Mouse (Mus musculus) forebrain, embryonic 11.5 days (tissue): Measurements from ENCODE around the gene Vdr. TPM values are rescaled to one million over a fixed set of nuclear protein-coding genes. Genes with fewer than 3 reads are reported as not detected.

Experiments used
- ATAC-seq: fragments of 200-750 bp; cut with Nextera tagmentation; replicated peaks from 2 replicates; pipeline ENCODE4 v1.8.0; 2017; ENCODE audit warnings: moderate TSS enrichment; ENCODE audit not compliant: low FRiP score
- DNase-seq: peaks from one replicate; pipeline ENCODE4 v3.0.0-alpha.2; 2017; ENCODE audit warnings: low spot score
- H3K27ac ChIP-seq: fragments of 300-500 bp; sonication (generic); 2 replicates; pipeline ENCODE4 v1.5.1; 2014; ENCODE audit warnings: low read depth, low read length
- H3K27me3 ChIP-seq: fragments of 300-500 bp; sonication (generic); 2 replicates; pipeline ENCODE4 v1.6.1; 2014; ENCODE audit warnings: mild to moderate bottlenecking, low read length, mixed read lengths; ENCODE audit not compliant: control insufficient read depth, insufficient read depth
- H3K36me3 ChIP-seq: fragments of 300-500 bp; sonication (generic); 2 replicates; pipeline ENCODE4 v1.6.1; 2014; ENCODE audit warnings: mild to moderate bottlenecking, low read length, moderate library complexity, mixed read lengths; ENCODE audit not compliant: control insufficient read depth, insufficient read depth
- H3K4me1 ChIP-seq: fragments of 300-500 bp; sonication (generic); replicated peaks from 2 replicates; pipeline ENCODE4 v1.6.1; 2014; ENCODE audit warnings: low read length, mixed read lengths; ENCODE audit not compliant: control insufficient read depth, insufficient read depth
- H3K4me2 ChIP-seq: fragments of 300-500 bp; sonication (generic); 2 replicates; pipeline ENCODE4 v1.6.1; 2014; ENCODE audit warnings: low read depth, mild to moderate bottlenecking, low read length, moderate library complexity, mixed read lengths; ENCODE audit not compliant: severe bottlenecking
- H3K4me3 ChIP-seq: fragments of 300-500 bp; sonication (generic); 2 replicates; pipeline ENCODE4 v1.5.1; 2014; ENCODE audit warnings: low read depth, low read length
- H3K9ac ChIP-seq: fragments of 300-500 bp; sonication (generic); 2 replicates; pipeline ENCODE4 v1.6.1; 2014; ENCODE audit warnings: low read length
- H3K9me3 ChIP-seq: fragments of 300-500 bp; sonication (generic); 2 replicates; pipeline ENCODE4 v1.6.1; 2016; ENCODE audit warnings: low read length, mixed read lengths; ENCODE audit not compliant: control insufficient read depth
- WGBS: fragments of 180-500 bp; shearing (Covaris S2); extraction: QIAGEN DNeasy Blood & Tissue Kit; methylation state at CpG from one replicate; pipeline ENCODE4 v1.1.7; 2014; 5-methylcytosine and 5-hydroxymethylcytosine counted together
- polyA plus RNA-seq: library from polyadenylated mRNA; unstranded; fragments of >200 nt; fragmentation: Nextera tagmentation; extraction: Ambion mirVana; gene quantifications from 2 replicates; pipeline ENCODE4 v1.2.1, GENCODE M21; 2014

Gene Vdr
- polyA plus RNA-seq, 1 experiment from 2014 or later: 0.17 TPM

DNA sequence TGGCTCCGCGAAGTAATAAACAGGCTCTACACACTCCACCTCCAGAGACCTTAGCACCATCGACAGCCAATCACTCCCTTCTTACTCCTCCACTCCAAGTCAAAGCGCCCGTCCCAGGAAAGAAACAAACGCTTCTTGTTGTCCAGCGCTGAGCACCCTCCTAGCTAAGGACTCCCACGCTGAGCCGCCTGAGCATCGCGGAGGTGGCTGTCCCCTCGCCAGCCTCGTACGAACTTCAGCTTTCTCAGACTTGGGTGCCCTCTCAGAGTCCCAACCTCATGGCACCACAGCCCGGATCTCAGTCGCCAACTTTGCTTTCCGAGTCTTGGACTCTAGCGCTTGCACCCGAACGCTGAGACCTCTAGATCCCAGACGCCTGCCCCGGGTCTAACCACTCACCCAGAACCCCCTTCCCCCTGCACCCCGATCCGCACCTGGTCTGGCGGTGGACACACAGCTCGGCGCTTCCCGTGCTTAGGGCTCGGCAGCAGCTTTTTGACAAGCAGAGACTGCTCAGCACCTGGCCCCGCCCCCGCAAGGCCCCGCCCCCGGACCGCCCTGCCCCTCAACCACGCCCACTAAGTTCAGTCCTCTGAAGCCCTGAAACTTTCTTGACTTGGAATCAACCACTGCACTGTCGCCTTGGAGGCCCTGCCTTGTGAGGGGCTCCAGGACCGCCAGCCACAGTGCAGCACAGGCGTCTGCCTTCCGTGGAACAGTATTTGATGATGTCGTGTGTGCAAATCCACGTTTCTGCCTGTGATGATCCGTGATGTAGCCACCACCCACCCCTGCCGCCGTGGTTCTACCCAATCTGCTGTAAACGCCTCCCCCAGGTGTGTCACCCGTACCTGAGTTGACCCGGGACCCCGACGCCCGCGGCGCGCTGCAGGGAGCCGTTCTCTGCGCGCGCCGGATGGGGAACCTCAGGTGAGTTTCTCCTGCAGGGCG, 2.4 kb downstream of the Vdr start:
- Histone ChIP-seq H3K27ac (no peak overlapping the region), H3K9ac (peak overlapping the region; percentile 27; the same call in 1 of the 2 replicates), H3K4me3 (peak overlapping the region; percentile 39), H3K4me2 (peak overlapping the region; percentile 78), H3K9me3 (no peaks in the 10 kb centered on the region), H3K36me3 (no peaks in the 10 kb centered on the region), H3K4me1 (peaks cover 5% of the 10 kb centered on the region; the same call in 1 of the 2 replicates), H3K27me3 (peaks cover 13% of the 10 kb centered on the region)
- DNase-seq: peak; percentile 87
- ATAC-seq: peak; percentile 85
- 2% methylated on average over 59 of the region's 59 CpGs for WGBS

DNA sequence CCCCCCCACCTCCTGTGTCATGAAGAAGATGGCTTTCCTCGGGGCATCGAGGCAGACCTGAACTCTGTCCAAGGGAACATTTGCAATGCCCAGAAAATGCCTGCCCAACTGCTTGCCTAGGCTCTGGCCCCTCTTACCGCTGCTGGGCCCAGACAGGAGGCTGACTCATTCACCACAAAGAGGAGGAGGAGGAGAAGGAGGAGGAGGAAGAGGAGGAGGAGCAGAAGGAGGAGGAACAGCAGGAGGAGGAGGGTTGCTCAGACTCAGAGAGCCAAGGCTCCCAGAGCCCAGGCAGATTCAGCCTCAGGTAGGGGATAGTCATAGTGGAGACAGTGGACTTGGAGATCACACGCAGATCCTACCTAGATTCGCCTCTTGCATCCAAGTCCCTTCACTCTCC, 3.2 kb downstream of the Vdr start:
- WGBS: 49% methylated on average over 5 of the region's 5 CpGs
- Histone ChIP-seq H3K4me1 (peaks cover 5% of the 10 kb centered on the region; the same call in 1 of the 2 replicates), H3K36me3 (no peaks in the 10 kb centered on the region), H3K27ac (no peak overlapping the region), H3K27me3 (peaks cover 13% of the 10 kb centered on the region), H3K4me3 (0 out of 2 replicates have a peak overlapping the region, but pooled peaks have one; percentile 39), H3K4me2 (peak overlapping the region; percentile 78; the same call in 1 of the 2 replicates), H3K9me3 (no peaks in the 10 kb centered on the region), H3K9ac (no peak overlapping the region)
- ATAC-seq (no peak), DNase-seq (no peak)

DNA sequence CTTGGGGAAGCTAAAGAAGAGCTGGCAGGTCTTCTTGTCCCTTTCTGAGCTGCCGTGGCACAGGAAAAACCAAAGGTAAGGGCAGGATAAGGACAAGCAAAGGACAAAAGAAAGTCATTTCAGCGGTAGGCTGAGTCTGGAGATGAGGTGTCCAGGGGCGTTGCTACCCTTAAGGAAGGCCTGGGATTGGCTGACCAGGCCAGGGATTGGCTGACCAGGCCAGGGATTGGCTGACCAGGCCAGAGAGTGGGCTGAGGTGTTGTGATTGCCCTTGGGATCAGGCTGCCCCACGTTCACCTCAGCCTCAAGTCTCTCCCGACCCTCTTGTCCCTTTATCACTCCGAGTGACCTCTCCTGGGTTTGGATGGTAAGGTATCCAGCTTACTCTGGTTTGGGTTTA, 5.1 kb downstream of the Vdr start:
- no peak for DNase-seq
- Histone ChIP-seq H3K27ac (no peak overlapping the region), H3K36me3 (no peaks in the 10 kb centered on the region), H3K9ac (no peak overlapping the region), H3K4me2 (no peak overlapping the region), H3K4me3 (no peak overlapping the region), H3K27me3 (peaks cover 13% of the 10 kb centered on the region), H3K9me3 (no peaks in the 10 kb centered on the region), H3K4me1 (peaks cover 5% of the 10 kb centered on the region; the same call in 1 of the 2 replicates)
- no peak for ATAC-seq
- WGBS: 72% methylated on average over 6 of the region's 6 CpGs

DNA sequence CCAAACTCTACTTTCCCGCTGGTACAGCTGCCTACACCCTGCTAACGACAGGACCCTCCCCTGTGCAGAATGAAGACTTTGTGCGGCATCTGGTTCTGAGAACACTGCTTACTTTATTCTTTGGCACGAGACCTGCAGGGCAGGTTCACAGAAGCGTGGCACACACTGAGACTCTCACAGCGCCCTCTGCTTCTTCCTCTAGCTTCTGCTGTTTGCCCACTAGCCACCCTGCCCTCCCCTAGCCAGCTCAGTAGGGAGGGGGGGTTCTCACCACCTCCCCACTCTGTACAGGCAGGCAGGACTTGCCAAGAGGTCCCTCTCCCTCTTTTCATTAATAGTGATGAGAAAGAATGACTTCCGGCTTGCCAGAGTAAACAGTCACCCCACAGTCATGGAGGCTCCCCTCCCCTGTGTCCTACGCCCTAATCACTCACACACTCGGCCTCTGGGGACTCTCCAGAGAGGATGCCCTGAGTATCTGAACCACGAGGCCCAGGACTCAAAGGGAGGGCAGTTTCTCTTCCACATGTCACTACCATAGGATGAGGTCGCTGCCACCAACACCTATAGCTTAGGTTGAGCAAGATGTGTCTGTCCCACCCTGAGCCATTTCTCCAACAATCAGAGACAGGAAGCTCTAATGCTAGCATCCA, 6.0 kb downstream of the Vdr start:
- Histone ChIP-seq H3K27ac (no peak overlapping the region), H3K4me2 (no peak overlapping the region), H3K36me3 (no peaks in the 10 kb centered on the region), H3K9ac (no peak overlapping the region), H3K9me3 (no peaks in the 10 kb centered on the region), H3K4me1 (peaks cover 5% of the 10 kb centered on the region; the same call in 1 of the 2 replicates), H3K27me3 (peaks cover 13% of the 10 kb centered on the region), H3K4me3 (no peak overlapping the region)
- 66% methylated on average over 11 of the region's 11 CpGs for WGBS
- no peak for ATAC-seq
- DNase-seq: no peak

DNA sequence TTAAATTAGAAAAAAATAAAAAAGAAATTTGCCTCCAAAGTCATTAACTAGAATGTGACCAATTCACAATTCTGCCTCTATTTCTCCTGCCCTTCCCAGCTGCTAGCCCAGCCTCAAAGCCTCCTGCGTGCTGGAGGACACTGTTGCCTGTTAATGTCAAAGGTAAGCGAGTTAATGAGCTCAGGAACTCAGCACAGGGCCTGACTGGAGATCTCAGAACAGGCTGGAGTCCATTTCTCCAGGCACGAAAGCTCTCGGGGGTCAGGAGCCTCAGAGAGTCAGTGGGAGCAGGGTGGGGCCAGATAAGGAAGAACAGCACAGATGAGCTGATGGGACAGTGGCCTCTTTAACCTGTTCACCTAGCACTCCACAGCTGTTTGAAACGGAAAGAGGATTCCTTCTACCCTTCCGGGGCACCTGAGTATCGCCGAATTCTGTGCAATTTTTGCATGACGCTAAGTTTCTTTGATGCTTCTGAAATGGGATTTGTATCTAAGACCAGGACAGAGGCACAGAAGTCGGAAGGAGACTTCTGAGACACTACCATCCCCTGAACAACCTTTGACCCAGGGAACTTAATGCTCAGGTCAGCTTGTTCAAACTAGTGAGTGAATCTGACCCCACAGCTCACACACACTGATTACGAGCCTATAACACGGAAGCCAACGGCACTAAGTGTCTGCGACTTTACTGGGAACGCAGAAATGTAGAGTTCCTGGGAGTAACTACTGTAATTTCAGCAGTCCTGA, 7.0 kb downstream of the Vdr start:
- Histone ChIP-seq H3K9me3 (no peaks in the 10 kb centered on the region), H3K4me1 (peaks cover 2% of the 10 kb centered on the region; the same call in 1 of the 2 replicates), H3K27me3 (peaks cover 6% of the 10 kb centered on the region), H3K4me3 (no peak overlapping the region), H3K27ac (no peak overlapping the region), H3K9ac (no peak overlapping the region), H3K36me3 (no peaks in the 10 kb centered on the region), H3K4me2 (no peak overlapping the region)
- ATAC-seq: no peak
- no peak for DNase-seq
- WGBS: 82% methylated on average over 15 of the region's 15 CpGs

DNA sequence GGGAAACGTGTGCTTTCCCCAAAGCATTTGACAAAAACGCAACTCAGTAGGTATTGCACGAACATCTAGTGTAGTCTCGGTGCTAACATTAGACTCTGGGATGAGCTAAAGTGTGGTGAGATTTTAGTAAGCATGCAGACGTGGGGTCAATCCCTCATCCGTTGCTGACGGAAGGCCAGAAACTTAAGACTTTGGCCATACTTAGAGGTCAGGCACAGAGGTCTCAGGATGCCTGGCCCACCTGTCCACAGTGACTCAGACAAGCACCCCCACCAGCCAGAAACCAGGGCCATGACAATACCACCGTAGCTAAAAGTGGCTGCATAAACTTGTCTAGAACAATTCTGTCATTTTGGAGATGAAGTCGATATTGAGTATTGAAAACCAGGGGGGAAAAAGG, 9.4 kb downstream of the Vdr start:
- no peak for ATAC-seq
- DNase-seq: no peak
- no peak overlapping the region for H3K4me3 ChIP-seq
- H3K9me3 ChIP-seq: no peaks in the 10 kb centered on the region
- no peaks in the 10 kb centered on the region for H3K36me3 ChIP-seq
- no peak overlapping the region for H3K27ac ChIP-seq
- WGBS: 88% methylated on average over 9 of the region's 9 CpGs
- H3K27me3 ChIP-seq: no peaks in the 10 kb centered on the region
- H3K4me2 ChIP-seq: no peak overlapping the region
- H3K9ac ChIP-seq: no peak overlapping the region
- H3K4me1 ChIP-seq: no peaks in the 10 kb centered on the region

DNA sequence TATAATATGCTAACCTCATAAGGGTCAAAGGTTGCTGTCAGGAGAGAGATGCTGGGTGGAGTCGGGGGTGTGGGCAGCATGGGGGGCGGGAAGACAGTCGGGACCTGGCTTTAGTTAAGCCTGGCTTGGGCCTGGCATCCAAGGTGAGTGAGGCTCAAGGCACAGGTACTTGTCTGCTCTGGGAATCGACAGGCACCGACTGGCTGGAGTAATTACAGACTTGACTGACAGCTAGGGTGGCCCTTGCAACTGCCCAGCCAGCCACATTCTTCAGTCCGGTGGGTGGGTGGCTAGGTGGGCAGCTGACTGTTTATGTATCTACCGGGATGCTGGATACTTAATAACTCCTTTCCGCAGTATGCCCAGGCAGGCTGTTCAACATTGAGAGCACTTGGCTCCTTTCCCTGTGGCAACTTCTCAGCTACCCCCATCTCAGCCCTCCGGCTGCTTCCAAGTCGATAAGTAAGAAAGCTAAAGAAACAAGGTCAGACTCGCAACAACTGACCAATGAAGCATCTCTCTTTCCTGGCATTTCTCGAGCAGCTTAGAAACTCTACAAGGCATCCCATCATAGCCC, 10.0 kb downstream of the Vdr start:
- WGBS: 87% methylated on average over 12 of the region's 12 CpGs
- H3K9me3 ChIP-seq: no peaks in the 10 kb centered on the region
- H3K4me1 ChIP-seq: no peaks in the 10 kb centered on the region
- ATAC-seq (no peak), DNase-seq (no peak)
- no peak overlapping the region for H3K9ac ChIP-seq
- no peaks in the 10 kb centered on the region for H3K27me3 ChIP-seq
- H3K36me3 ChIP-seq: no peaks in the 10 kb centered on the region
- no peak overlapping the region for H3K27ac ChIP-seq
- H3K4me2 ChIP-seq: no peak overlapping the region
- H3K4me3 ChIP-seq: no peak overlapping the region

DNA sequence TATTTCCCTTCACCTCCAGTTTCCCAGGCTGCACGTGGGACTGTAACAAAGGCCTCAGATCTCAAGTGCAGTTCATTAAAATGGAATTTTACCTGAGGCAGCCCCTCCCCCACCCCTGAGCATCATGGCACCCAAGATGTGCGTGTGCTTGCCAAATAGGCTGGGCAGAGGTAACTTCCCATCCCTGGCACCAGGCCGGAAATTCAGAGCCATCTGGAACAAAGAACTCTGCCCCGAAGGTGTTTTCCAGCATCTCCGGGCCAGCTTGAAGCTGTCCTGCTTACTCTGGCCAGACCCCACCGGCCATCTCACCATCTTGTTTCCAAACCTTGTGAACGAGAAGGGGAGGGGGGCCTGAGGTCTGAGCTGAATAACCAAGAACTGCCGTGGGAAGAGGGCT, 10.7 kb downstream of the Vdr start:
- Histone ChIP-seq H3K27me3 (no peaks in the 10 kb centered on the region), H3K9ac (no peak overlapping the region), H3K9me3 (no peaks in the 10 kb centered on the region), H3K4me3 (no peak overlapping the region), H3K27ac (no peak overlapping the region), H3K36me3 (no peaks in the 10 kb centered on the region), H3K4me1 (no peaks in the 10 kb centered on the region), H3K4me2 (no peak overlapping the region)
- ATAC-seq (no peak), DNase-seq (no peak)
- 78% methylated on average over 8 of the region's 8 CpGs for WGBS
